Mouse (Mus musculus) lung, postnatal 4 days (tissue): ENCODE measurements around the gene Gm42715.
"Not testable (repeated sequence)": the region's sequence is repeated elsewhere in the genome, so short reads cannot be mapped to it uniquely, and the experiment has no call there.

Source experiments
- DNase-seq, 2 experiments: peaks; one replicate each; pipeline ENCODE4 v3.0.0; 2021

Gm42715 gene

DNA sequence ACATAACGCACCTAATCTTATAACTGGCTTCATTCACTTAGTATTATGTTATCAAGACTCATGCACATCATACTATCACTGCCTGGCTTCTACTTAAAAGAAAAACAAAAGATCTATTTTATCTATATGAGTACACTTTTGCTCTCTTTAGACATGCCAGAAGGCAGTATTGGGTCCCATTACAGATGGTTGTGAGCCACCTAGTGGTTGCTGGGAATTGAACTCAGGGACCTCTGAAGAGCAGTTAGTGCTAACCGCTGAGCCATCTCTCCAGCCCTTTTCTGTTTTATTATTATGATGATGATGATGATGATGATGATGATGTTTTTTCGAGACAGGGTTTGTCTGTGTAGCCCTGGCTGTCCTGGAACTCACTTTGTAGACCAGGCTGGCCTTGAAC, 21.0 kb upstream of the Gm42715 start:
- DNase-seq = peak in 1 of 2 experiments; percentile 57

GRCm38 (mm10) chr7:127508291-127508690, 11.1 kb upstream of the Gm42715 start:
- no peak for DNase-seq

GRCm38 (mm10) chr7:127509830-127510229, 9.6 kb upstream of the Gm42715 start:
- not testable (repeated sequence) for DNase-seq

- DNase-seq = no peak
Measured at GRCm38 (mm10) chr7:127511241-127511640, 8.1 kb upstream of the Gm42715 start.

GRCm38 (mm10) chr7:127511808-127512230, 7.6 kb upstream of the Gm42715 start, which contains the start of gene Srcap:
Gene Srcap, plus strand, starts transcription at chr7:127511983.
- DNase-seq = peak; percentile 97 to 98

GRCm38 (mm10) chr7:127512231-127513015, 7.0 kb upstream of the Gm42715 start:
- peak; percentile 93 to 96 for DNase-seq

DNA sequence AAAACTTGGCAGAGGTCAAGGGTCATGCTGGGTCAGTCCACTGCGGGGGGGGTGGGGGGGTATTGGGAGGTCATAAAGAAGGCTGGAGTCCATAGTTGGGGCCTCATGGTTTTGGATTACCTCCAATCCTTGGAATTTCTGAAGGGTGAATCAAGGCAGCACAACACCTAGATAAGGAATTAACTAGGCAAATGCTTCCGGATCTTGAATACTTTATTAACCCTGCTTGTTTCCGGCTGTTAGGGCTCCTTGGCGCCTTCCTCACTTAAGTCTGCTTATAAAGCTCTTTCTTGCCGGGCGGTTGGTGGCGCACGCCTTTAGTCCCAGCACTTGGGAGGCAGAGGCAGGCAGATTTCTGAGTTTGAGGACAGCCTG, 6.4 kb upstream of the Gm42715 start:
- peak in 1 of 2 experiments; percentile 41 for DNase-seq

DNA sequence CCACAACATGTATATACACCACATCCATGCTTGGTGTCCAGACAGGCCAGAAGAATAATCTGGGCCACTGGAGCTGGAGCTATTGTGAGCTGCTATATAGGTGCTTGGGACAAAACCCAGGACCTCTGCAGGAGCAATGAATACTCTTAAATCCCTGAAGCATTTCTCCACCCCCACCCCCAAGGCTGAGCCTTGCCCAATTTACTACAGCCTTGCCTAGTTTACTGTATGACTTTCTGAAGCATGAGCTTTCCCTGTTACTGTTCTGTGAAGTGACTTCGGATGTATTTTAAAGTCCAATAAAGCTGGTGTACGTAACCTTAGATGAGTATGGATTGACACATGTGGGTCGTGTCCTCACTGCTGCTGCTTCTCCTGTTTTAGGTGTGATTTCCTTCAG, 5.6 kb upstream of the Gm42715 start:
- DNase-seq = no peak

GRCm38 (mm10) chr7:127515846-127516245, 3.5 kb upstream of the Gm42715 start:
- DNase-seq = no peak

GRCm38 (mm10) chr7:127516344-127516743, 3.0 kb upstream of the Gm42715 start:
- DNase-seq = no peak

DNA sequence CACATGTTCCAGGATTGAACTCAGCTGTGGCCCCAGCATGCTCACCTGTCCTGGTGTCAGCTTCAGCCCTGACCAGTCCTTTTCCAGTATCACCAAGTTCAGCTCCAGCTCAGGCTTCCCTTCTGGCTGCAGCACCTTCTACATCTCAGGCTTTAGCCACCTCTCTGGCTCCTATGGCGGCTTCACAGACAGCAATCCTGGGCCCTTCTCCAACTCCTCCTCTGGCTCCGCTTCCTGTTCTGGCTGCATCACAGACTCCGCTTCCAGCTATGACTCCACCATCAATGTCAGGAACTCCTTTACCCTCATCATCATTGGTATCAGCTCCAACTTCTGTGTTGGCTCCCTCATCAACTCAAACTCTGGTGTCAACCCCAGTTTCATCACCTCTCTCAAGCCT, 22.3 kb downstream of the Gm42715 start:
- no peak for DNase-seq

DNA sequence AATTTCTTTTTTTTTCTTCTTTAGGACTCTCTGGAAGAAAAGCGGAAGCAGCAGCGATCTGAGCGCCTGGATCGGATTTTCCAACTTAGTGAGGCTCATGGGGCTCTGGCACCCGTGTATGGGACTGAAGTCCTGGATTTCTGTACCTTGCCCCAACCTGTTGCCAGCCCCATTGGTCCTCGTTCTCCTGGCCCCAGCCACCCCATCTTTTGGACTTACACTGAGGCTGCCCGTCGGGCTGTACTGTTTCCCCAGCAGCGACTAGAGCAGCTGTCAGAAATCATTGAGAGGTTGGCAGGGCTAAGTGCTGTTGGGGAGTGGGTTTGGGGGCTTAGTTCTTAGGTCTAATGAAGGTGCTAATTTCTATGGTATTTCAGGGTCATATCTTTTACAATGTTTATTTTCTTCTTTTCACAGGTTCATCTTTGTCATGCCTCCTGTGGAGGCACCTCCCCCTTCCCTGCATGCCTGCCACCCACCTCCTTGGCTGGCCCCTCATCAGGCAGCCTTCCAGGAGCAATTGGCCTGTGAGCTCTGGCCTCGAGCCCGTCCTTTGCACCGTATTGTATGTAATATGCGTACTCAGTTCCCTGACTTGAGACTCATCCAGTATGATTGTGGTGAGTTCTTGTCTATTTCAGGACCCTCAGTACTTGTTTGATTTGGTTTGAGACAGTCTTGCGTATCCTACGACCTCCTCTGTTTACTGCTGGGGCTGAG, 29.9 kb downstream of the Gm42715 start:
- no peak for DNase-seq

GRCm38 (mm10) chr7:127551558-127551957, 32.2 kb downstream of the Gm42715 start:
- no peak for DNase-seq

DNA sequence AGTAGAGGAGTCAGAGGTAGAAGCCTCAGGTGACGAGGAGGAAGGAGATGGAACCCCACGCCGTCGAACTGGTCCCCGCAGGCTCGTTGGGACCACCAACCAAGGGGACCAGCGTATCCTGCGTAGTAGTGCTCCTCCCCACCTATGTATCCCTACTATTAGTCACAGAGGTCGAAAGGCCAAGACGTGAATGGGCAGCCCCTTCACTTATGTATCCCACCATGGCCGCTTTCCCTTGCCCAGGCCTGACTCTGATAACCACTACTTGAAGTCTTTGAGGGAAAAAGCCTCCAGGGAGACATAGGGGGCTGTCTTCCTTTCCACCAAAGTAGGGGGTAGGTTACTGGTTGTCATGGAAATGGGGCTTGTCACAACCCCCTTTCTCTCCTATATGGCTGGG, 41.2 kb downstream of the Gm42715 start:
- DNase-seq = no peak

DNA sequence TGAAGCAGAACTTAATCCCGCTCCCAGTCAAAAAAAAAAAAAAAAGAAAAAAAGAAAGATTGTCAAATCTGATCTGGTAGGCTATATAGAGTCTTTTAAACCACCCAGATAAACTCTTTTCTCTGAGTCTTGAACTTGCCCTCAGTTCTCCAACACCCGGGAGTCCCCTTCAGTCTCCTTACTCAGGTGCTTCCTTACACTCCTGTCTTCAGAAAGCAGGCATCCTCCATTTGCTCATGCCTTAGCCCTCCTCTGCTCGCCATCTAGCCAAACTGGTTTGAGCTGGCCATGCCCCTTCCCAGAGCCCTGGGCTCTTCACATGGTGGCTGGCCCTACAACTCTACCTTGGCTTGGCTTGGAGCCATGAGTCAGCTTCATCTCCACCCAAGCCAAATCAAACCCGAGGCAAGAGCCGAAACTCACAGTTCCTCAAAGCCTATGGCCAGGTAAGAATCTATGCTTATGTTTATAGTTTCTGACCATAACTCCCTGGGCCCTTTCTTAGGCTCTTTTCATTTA, 42.0 kb downstream of the Gm42715 start, which contains the start of gene Tmem265:
Tmem265 (plus strand) TSS at position 51 of the 519 bp plus-strand sequence.
- DNase-seq = no peak

GRCm38 (mm10) chr7:127564381-127565150, 45.2 kb downstream of the Gm42715 start:
- DNase-seq = peak in 1 of 2 experiments; percentile 33

DNA sequence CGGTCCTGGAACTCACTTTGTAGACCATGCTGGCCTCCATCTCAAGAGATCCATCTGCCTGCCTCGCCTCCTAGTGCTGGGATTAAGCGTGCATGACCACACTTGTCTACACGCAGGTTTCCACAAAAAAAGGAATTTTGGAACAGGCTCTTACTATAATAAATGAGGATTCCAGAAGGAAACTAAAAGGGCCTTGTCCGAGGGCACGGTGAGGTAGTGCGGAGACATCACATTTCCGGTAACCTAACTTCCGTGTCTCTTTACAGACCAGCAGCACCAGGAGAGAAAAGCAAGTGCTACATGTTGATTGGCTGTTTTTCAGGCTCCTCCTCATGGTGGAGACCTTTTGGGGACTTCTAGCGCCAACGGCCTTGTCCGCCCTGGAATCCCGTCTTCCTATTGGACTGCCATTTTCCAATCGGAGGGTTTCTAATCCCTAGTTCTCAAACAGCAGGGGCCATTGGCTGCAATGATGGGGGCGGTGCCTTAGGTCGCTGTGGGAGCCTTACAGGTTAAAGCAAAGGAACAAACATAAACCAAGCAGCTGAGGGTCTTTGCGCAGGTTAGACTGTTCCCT, 53.6 kb downstream of the Gm42715 start, which contains the start of gene Phkg2:
Phkg2 (plus strand) TSS at position 446 of the 577 bp plus-strand sequence.
- DNase-seq = peak; percentile 91 to 94

DNA sequence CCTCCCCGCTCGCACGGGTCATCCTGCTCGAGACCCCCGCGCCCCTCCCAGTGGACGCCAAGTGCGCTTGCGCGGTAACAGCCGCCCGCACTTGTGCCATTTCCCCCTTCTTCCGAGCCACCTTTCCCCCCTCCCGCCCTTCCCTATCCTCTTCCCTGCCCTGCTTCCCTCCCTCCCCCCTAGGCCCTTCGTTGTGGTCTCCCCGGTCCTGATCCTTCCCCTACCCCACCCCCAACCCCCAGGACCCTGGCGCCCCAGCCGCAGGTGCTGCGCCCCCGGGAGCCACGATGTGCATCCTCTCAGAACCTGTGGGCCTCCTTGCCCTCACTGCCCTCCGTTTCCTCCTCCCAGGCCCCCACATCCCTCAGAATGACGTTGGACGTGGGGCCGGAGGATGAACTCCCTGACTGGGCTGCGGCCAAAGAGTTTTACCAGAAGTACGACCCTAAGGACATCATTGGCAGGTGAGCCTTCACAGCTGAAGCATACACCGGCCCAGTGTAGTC, 54.2 kb downstream of the Gm42715 start:
- peak in 1 of 2 experiments; percentile 22 for DNase-seq

DNA sequence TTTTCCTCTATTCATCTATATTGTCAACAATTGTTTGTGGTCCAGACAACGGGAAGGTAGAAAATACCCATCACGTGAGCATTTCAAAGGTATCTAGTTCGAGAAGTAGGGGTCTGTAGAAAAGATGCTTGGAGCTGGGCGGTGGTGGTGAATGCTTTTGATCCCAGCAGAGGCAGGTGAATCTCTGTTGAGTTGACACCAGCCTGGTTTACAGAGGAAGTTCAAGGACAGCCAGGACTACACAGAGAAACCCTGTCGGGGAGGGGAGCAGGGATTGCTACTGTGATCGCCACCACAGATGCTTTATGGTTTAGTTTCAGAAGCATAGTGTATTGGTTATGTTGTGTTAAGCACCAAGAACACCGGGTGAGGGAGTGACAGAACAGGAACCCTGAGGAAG, 54.7 kb downstream of the Gm42715 start:
- DNase-seq = no peak

- no peak for DNase-seq
Measured at GRCm38 (mm10) chr7:127583260-127583659, 63.9 kb downstream of the Gm42715 start.

DNA sequence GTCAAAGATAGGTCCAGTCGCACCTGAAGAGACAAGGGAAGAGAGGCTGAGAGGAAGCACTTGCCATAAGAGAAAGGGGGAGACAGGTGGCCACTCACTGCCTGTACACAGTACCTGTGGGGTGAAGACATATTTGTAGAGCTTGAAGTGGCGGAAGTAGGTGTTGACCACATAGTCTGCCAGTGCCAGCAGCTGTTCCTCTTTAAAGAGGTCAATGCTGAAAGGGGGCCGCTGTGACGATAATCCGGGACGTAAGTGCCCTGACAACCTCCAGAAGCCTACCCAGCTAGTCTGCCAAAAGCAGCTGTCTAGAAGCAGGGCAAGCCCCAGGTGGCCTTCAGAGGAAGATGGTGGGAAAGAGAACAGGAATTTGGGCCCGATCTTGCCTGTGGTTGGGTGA, 65.6 kb downstream of the Gm42715 start:
- peak; percentile 32 to 55 for DNase-seq

DNA sequence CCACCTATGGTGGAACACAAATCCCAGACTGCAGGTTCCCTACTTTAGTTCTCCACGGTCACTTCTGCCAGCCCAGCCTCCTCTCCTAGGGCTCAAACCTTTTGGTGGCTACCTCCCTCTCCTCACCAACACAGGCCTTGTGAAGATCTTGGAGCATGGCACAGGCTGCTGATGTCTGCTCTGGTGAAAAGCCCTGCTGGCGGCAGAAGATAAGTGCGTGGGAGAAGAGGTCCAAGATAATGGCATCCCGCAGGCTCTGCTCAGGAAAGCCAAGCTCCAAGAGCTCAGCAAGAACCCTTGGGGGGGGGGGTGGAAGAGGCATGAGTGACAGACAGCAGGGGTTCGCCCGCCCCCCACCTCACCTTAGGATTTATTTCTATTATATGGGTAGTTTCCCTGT, 66.8 kb downstream of the Gm42715 start:
- no peak for DNase-seq
